Mouse (Mus musculus): ENCODE measurements around the gene Ccdc121. TPM values are rescaled to one million over a fixed set of nuclear protein-coding genes. Genes with fewer than 3 reads are reported as not detected.
A peak's percentile ranks its signal among the peaks of the same experiment; 100 is the strongest.

Ccdc121 gene
- total and polyA plus RNA-seq, 3 experiments, result not detected

- Histone ChIP-seq H3K27ac (ENCODE audit: insufficient read depth, low read depth) (no peak overlapping the region), H3K9me3 (replicated peaks; ENCODE audit: low read length) (peaks cover 3% of the 10 kb centered on the region), H3K27me3 (replicated peaks) (no peaks in the 10 kb centered on the region), H3K9ac (ENCODE audit: insufficient read depth, low read depth) (no peak overlapping the region), H3K4me3 (replicated peaks in 1 of 3; ENCODE audit: low read depth in 2 of 3, low read length in 2 of 3, poor library complexity in 1 of 3) (no peak overlapping the region), H3K79me2 (replicated peaks; ENCODE audit: control insufficient read depth, extremely low read depth, insufficient read depth, poor library complexity, severe bottlenecking) (no peaks in the 10 kb centered on the region), H3K4me1 (ENCODE audit: control insufficient read depth in 1 of 2, insufficient read depth in 2 of 2) (peaks cover 12 to 26% of the 10 kb centered on the region in 2 experiments), H3K36me3 (replicated peaks in 1 of 2; ENCODE audit: control insufficient read depth in 1 of 2, insufficient read depth in 1 of 2, low read length in 1 of 2) (no peaks in the 10 kb centered on the region), H3K4me2 (ENCODE audit: insufficient read depth, low read depth, poor library complexity, severe bottlenecking) (no peak overlapping the region)
- dilution Hi-C loops (cut with MboI; ENCODE audit: extremely low pct_ligation_motif_present, extremely low pct_unique_long_range_greater_than_20kb, low sequenced_read_pairs), result no loop called here
- no peak for DNase-seq (ENCODE audit: extremely low read depth)
- in situ Hi-C loops (cut with MboI; ENCODE audit: low pct_ligation_motif_present, low pct_unique_long_range_greater_than_20kb, low sequenced_read_pairs), result loop anchor here (25.0 kb wide), 2 partner anchors 242 to 517 kb away; partner anchors contain the start of gene Ephx1
- TF ChIP-seq MAZ (IDR thresholded peaks at IDR 0.05; ENCODE audit: low read depth, low read length), result no peak
- TF ChIP-seq MAFK (IDR thresholded peaks at IDR 0.05; ENCODE audit: insufficient replicate concordance, low read length), result no peak
- no peak for TF ChIP-seq ZKSCAN1 (IDR thresholded peaks at IDR 0.05; ENCODE audit: borderline replicate concordance, low read depth, low read length)
- TF ChIP-seq ETS1 (conservative IDR thresholded peaks at IDR 0.05; ENCODE audit: low read depth, low read length), result no peak
- no peak for TF ChIP-seq UBTF (IDR thresholded peaks at IDR 0.05; ENCODE audit: low read depth, low read length)
- TF ChIP-seq TBP (conservative IDR thresholded peaks at IDR 0.05; ENCODE audit: low read depth, low read length), result no peak
- no peak for TF ChIP-seq BHLHE40 (IDR thresholded peaks at IDR 0.05; ENCODE audit: low read depth, low read length)
- no peak for TF ChIP-seq EP300 (IDR thresholded peaks at IDR 0.05; ENCODE audit: low read length)
- TF ChIP-seq SMC3 (IDR thresholded peaks at IDR 0.05; ENCODE audit: low read depth, low read length), result no peak
- TF ChIP-seq JUN (IDR thresholded peaks at IDR 0.05; ENCODE audit: insufficient read depth, low read depth, low read length), result no peak
- TF ChIP-seq ZC3H11A (IDR thresholded peaks at IDR 0.05; ENCODE audit: low read depth, low read length), result no peak
- TF ChIP-seq CTCF (conservative IDR thresholded peaks at IDR 0.05 in 1 of 2, IDR thresholded peaks at IDR 0.05 in 1 of 2; ENCODE audit: low read depth in 2 of 2, low read length in 2 of 2), result no peak
- TF ChIP-seq E2F4 (IDR thresholded peaks at IDR 0.05; ENCODE audit: insufficient replicate concordance, low read depth, low read length), result no peak
- no peak for TF ChIP-seq MAX (IDR thresholded peaks at IDR 0.05; ENCODE audit: low read length)
- no peak for TF ChIP-seq NELFE (IDR thresholded peaks at IDR 0.05; ENCODE audit: low read depth, low read length)
- no peak for TF ChIP-seq ELF1 (IDR thresholded peaks at IDR 0.05; ENCODE audit: low read depth, low read length)
These were observed 18.1 kb upstream of the Ccdc121 start for GRCm38 (mm10) chr1:181529368-181529767.

- peak; percentile 63 for DNase-seq (ENCODE audit: extremely low read depth)
- H3K27ac ChIP-seq (ENCODE audit: insufficient read depth, low read depth), result no peak overlapping the region
- no peak overlapping the region for H3K9ac ChIP-seq (ENCODE audit: insufficient read depth, low read depth)
- H3K36me3 ChIP-seq (replicated peaks in 1 of 2; ENCODE audit: control insufficient read depth in 1 of 2, insufficient read depth in 1 of 2, low read length in 1 of 2), result no peaks in the 10 kb centered on the region
- in situ Hi-C loops (cut with MboI; ENCODE audit: low pct_ligation_motif_present, low pct_unique_long_range_greater_than_20kb, low sequenced_read_pairs), result loop anchor here (25.0 kb wide), 2 partner anchors 239 to 514 kb away; partner anchors contain the start of gene Ephx1
- H3K4me3 ChIP-seq (replicated peaks in 1 of 3; ENCODE audit: low read depth in 2 of 3, low read length in 2 of 3, poor library complexity in 1 of 3), result no peak overlapping the region
- peaks cover 3% of the 10 kb centered on the region for H3K9me3 ChIP-seq (replicated peaks; ENCODE audit: low read length)
- H3K4me1 ChIP-seq (ENCODE audit: control insufficient read depth in 1 of 2, insufficient read depth in 2 of 2), result peaks cover 12 to 25% of the 10 kb centered on the region in 2 experiments
- dilution Hi-C loops (cut with MboI; ENCODE audit: extremely low pct_ligation_motif_present, extremely low pct_unique_long_range_greater_than_20kb, low sequenced_read_pairs), result no loop called here
- TF ChIP-seq NRF1 (IDR thresholded peaks at IDR 0.05; ENCODE audit: low read depth, low read length), result no peak
- TF ChIP-seq EP300 (IDR thresholded peaks at IDR 0.05; ENCODE audit: low read length), result no peak
- no peak for TF ChIP-seq MAFK (IDR thresholded peaks at IDR 0.05; ENCODE audit: insufficient replicate concordance, low read length)
- TF ChIP-seq ZNF384 (IDR thresholded peaks at IDR 0.05; ENCODE audit: low read depth, low read length), result peak; percentile 80
- 0 out of 2 replicates have a peak, but pooled peaks have one; percentile 17 for TF ChIP-seq USF1 (IDR thresholded peaks at IDR 0.05; ENCODE audit: low read depth, low read length)
- H3K4me2 ChIP-seq (ENCODE audit: insufficient read depth, low read depth, poor library complexity, severe bottlenecking), result 0 out of 2 replicates have a peak overlapping the region, but pooled peaks have one; percentile 21
- H3K79me2 ChIP-seq (replicated peaks; ENCODE audit: control insufficient read depth, extremely low read depth, insufficient read depth, poor library complexity, severe bottlenecking), result no peaks in the 10 kb centered on the region
- H3K27me3 ChIP-seq (replicated peaks), result no peaks in the 10 kb centered on the region
These were observed 14.7 kb upstream of the Ccdc121 start for GRCm38 (mm10) chr1:181525996-181526395.

All from CH12.LX (cell line).